Comparison of ENCODE assay signal across 10 mouse cellular contexts in the genomic region with DNA sequence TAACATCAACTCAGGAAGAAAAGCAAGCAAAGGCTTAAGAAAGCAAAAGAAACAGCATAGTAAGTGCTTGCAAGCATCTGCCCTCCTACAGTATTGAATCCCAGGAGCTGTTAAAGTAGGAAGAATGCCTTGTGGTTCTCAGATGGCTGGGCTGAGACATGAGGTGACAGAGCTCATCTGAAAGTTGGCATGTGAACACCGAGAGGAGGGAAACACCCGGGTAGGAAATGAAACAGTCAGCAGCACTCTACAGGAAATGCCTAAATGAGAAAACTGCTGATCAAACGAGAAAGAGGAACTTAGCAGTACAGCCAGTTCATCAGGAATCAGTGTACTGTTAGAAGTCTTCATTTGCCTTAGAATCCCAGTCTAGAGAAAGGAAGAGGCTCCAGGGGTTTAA.
DNase-seq lines count a peak whose midpoint lies in the region; ATAC-seq and TF ChIP-seq lines count a peak whose summit lies in the region.
"Had no signal": no experiment of that assay in that cellular context is flagged by ENCODE, and none has a peak within 500 bp of the region (broad histone marks: within the 10 kb centered on the region; RNA-seq: fewer than 3 reads in every experiment).

No protein-coding gene starts in this region.

- TF ChIP-seq POLR2A in thymus, adult 2 months (IDR thresholded peaks at IDR 0.05; ENCODE audit: control insufficient read depth, extremely low read depth, insufficient read depth, low read length, poor library complexity): no peak

- H3K36me3 ChIP-seq in thymus, adult 2 months (ENCODE audit: control insufficient read depth, insufficient read depth, low read length): no peaks in the 10 kb centered on the region
- no peaks in the 10 kb centered on the region for H3K36me3 ChIP-seq in hindbrain, embryonic 16.5 days (ENCODE audit: control insufficient read depth, insufficient read depth, low read length)
- H3K36me3 ChIP-seq: liver, embryonic 13.5 days had no signal

- peaks cover 6% of the 10 kb centered on the region for H3K4me1 ChIP-seq in thymus, adult 2 months (replicated peaks; ENCODE audit: control insufficient read depth, insufficient read depth, low read length)
- H3K4me1 ChIP-seq in hindbrain, embryonic 16.5 days (ENCODE audit: control insufficient read depth, insufficient read depth, low read depth, low read length): peaks cover 11% of the 10 kb centered on the region; the same call in 1 of the 2 replicates

- no peak for TF ChIP-seq CTCF in thymus, adult 2 months (IDR thresholded peaks at IDR 0.05; ENCODE audit: borderline replicate concordance, control insufficient read depth, extremely low read depth, insufficient read depth, low read length, poor library complexity)

- H3K9me3 ChIP-seq in hindbrain, embryonic 16.5 days (ENCODE audit: control insufficient read depth, low read length): no peaks in the 10 kb centered on the region
- H3K9me3 ChIP-seq: liver, embryonic 13.5 days had no signal

- H3K4me3 ChIP-seq in thymus, adult 2 months (ENCODE audit: control insufficient read depth, insufficient read depth, low read length): no peak overlapping the region
- H3K4me3 ChIP-seq in hindbrain, embryonic 16.5 days (ENCODE audit: low read length): no peak overlapping the region
- H3K4me3 ChIP-seq: erythroblast, embryonic 14.5 days; liver, embryonic 13.5 days had no signal

- DNase-seq in frontal cortex, postnatal 14 days (ENCODE audit: low spot score in 2 of 2): no peak
- DNase-seq in spleen, adult 12 weeks (ENCODE audit: low spot score): peak; percentile 12
- no peak for DNase-seq in spleen, postnatal 14 days (ENCODE audit: low spot score in 2 of 2)
- DNase-seq in kidney, postnatal 14 days: peak; percentile 37
- DNase-seq in thymus, adult 2 months: peak; percentile 45
- DNase-seq in frontal cortex, postnatal 36 days (ENCODE audit: low spot score in 2 of 2): no peak
- DNase-seq: liver, embryonic 13.5 days had no signal

- ATAC-seq in frontal cortex, adult (ENCODE audit: low TSS enrichment): peak; percentile 52; the same call in 1 of the 2 replicates
- no peak for ATAC-seq in hindbrain, embryonic 16.5 days

- H3K9ac ChIP-seq in hindbrain, embryonic 16.5 days (ENCODE audit: low read depth, low read length): no peak overlapping the region
- H3K9ac ChIP-seq: liver, embryonic 13.5 days had no signal

- H3K27ac ChIP-seq in thymus, adult 2 months (ENCODE audit: control insufficient read depth, insufficient read depth, low read length): peak overlapping the region; percentile 28; the same call in 1 of the 2 replicates
- H3K27ac ChIP-seq in hindbrain, embryonic 16.5 days (ENCODE audit: low read depth, low read length): no peak overlapping the region
- H3K27ac ChIP-seq: liver, embryonic 13.5 days had no signal

- 0% methylated on average over 3 of the region's 3 CpGs for WGBS in thymus, adult 2 months
- WGBS in hindbrain, embryonic 16.5 days: 54% methylated on average over 3 of the region's 3 CpGs

- no peaks in the 10 kb centered on the region for H3K27me3 ChIP-seq in thymus, adult 2 months (ENCODE audit: control insufficient read depth, insufficient read depth, low read length)
- H3K27me3 ChIP-seq in hindbrain, embryonic 16.5 days (replicated peaks; ENCODE audit: control insufficient read depth, insufficient read depth, low read length): no peaks in the 10 kb centered on the region
- H3K27me3 ChIP-seq: liver, embryonic 13.5 days had no signal

- H3K4me2 ChIP-seq in hindbrain, embryonic 16.5 days (ENCODE audit: low read length): no peak overlapping the region
- H3K4me2 ChIP-seq: liver, embryonic 13.5 days had no signal

Comparison
In these comparisons a context has a peak if more than half of its experiments do, and no peak if none do; other contexts are left out.
1. DNase-seq: peak in spleen, adult 12 weeks (single experiment), kidney, postnatal 14 days (single experiment) and thymus, adult 2 months (single experiment); none in frontal cortex, postnatal 14 days (0 of 2), spleen, postnatal 14 days (0 of 2) and frontal cortex, postnatal 36 days (0 of 2).